Mouse (Mus musculus) urinary bladder, postnatal 25 days (tissue): ENCODE data around the gene Irak1bp1.

Source experiments
- DNase-seq: peaks from one replicate; pipeline ENCODE4 v3.0.0; 2022; ENCODE audit warnings: low spot score

The Irak1bp1 gene

GRCm38 (mm10) chr9:82884177-82884576, 54.8 kb downstream of the Irak1bp1 start:
- no peak for DNase-seq

DNA sequence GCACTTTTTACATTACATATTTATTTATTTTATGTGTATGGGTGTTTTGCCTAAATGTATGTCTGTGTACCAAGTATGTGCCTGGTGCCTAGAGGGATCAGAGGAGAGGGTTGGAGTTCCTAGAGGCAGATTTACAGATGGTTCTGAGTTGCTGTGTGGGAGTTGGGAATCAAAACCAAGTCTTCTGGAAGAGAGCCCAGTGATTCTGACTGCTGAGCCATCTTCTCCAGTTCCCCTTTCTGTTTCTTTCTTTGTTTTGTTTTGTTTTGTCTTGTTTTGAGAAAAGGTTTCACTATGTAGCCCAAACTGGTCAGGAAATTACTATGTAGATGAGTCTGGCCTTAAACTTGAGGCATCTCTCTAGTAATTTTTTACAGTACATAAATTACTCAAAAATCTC, 59.3 kb downstream of the Irak1bp1 start:
- DNase-seq = no peak
